Mouse (Mus musculus): Measurements from ENCODE around the gene Fgfbp3. TPM values are rescaled to one million over a fixed set of nuclear protein-coding genes. Genes with fewer than 3 reads are reported as not detected.

The Fgfbp3 gene
- 0.94 and 1.0 TPM in 2 replicates for polyA plus RNA-seq (2012; rRNA removed)

DNA sequence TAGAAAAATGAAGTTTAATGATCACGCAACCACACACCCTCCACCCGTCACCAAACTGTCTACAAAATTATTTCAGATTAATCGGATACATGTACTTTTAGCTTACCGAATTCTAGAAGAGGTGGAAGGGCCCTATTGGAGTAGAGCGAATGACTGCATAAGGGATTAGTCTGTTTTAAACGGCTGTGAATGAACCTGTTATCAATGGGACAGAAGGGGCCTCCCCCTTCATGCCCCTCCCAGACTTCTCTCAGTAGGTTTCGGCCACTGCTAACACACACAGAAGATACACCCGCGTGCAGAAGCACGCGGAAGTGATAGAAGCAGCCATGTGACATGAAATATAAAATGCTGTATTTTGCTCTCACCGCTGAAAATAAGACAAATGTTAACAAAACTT lies at the start of gene Fgfbp3:
TSS of gene Fgfbp3 (minus strand) at position 150 of the 400 bp plus-strand sequence.

DNA sequence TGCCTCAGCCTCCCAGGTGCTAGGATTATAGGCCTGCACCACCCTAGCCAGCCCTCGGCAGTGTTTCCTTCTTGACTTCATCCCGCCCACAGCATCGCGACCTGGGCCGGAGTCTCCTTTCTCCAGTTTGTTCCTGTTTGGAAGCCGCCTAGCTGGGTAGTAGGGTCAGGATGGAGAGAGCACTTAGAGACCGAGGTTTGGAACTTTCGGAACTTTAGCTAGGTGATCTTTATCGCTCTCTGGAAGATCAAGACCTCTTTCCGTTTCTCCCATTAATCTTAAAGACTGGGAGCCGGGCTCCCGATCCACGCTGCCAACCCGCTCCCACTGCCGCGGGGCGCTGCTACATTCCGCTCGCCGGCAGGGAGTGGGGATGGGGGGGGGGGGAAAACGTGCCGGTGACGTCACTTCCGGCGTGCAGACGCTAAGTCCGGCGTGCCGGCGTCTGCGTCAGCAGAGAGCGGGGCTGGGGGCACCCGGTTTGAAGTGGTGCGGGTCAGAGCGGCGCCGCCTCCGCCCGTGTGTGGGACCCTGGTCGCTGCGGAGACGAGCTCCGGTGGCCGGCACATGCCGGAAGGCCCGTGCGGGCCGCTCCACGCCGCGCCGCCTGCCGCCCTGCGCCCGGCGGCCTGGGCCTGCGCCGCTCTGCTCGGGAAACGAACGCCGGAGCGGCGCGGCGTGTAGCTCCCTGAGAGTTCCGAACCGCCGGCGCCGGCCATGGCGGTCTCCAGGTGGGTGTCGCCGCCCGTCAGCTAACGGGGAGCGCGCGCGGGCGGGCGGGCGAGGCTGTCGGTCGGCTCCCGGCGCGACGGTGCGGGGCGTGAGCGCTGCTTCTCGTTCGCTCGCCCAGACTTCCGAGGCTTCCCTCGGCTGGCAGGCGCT lies 6.5 kb upstream of the Fgfbp3 start, which contains the start of gene Btaf1:
TSS of gene Btaf1 (plus strand) at position 409 of the 882 bp plus-strand sequence.

Other genes with a start within 250 kb of the Fgfbp3 start
- gene Ppp1r3c, start 183.0 kb downstream of the Fgfbp3 start, polyA plus RNA-seq (2012; rRNA removed), result 33.7 and 41.1 TPM in 2 replicates
- 19.7 and 22.0 TPM in 2 replicates for gene Tnks2, start 85.4 kb downstream of the Fgfbp3 start, polyA plus RNA-seq (2012; rRNA removed)
- gene Btaf1, start 6.5 kb upstream of the Fgfbp3 start, polyA plus RNA-seq (2012; rRNA removed), result 4.8 and 5.1 TPM in 2 replicates

Measured in liver, embryonic 18 days (tissue).